Mouse (Mus musculus) MEL (cell line): ENCODE measurements at regions not wholly inside any gene's neighbourhood (a gene's known extent, or its start where the extent isn't known, plus 50 kb on each side); places are given as distances from the start of the nearest gene placed in this dataset.

ENCODE experiments used
- DNase-seq: peaks from one replicate; pipeline ENCODE4 v3.0.0; 2011; ENCODE audit warnings: low read depth, low spot score
- H3K27ac ChIP-seq: 2 replicates; pipeline ENCODE4 v1.5.1; 2012; ENCODE audit warnings: low read depth, mild to moderate bottlenecking, control low read depth, low read length, moderate library complexity; ENCODE audit not compliant: control insufficient read depth
- H3K27me3 ChIP-seq, 2 experiments: fragments of 150-350 bp in 1 of 2; sonication (generic) in 1 of 2; 2 replicates each; pipeline ENCODE4 v1.6.1; 2012; ENCODE audit warnings: low read length in 2 of 2, mild to moderate bottlenecking in 2 of 2, improper control_type of control experiment in 1 of 2, moderate library complexity in 1 of 2; ENCODE audit not compliant: insufficient read depth in 2 of 2, control insufficient read depth in 1 of 2
- H3K36me3 ChIP-seq, 2 experiments: 2 replicates each; pipeline ENCODE4 v1.6.1; 2012 to 2014; ENCODE audit warnings: low read length in 2 of 2, improper control_type of control experiment in 1 of 2, inconsistent platforms in 1 of 2, mild to moderate bottlenecking in 1 of 2; ENCODE audit not compliant: insufficient read depth in 2 of 2, control insufficient read depth in 1 of 2
- H3K4me1 ChIP-seq, 2 experiments: fragments of 150-350 bp in 1 of 2; sonication (generic) in 1 of 2; 2 replicates each; pipeline ENCODE4 v1.6.1; 2012; ENCODE audit warnings: low read length in 2 of 2, improper control_type of control experiment in 1 of 2, mild to moderate bottlenecking in 1 of 2; ENCODE audit not compliant: insufficient read depth in 2 of 2, control insufficient read depth in 1 of 2
- H3K4me3 ChIP-seq, 2 experiments: fragments of 150-350 bp in 1 of 2; sonication (generic) in 1 of 2; 2 replicates each; pipeline ENCODE4 v1.5.1; 2012; ENCODE audit warnings: low read depth in 2 of 2, low read length in 2 of 2, mild to moderate bottlenecking in 2 of 2, moderate library complexity in 2 of 2, control low read depth in 1 of 2, improper control_type of control experiment in 1 of 2; ENCODE audit not compliant: control insufficient read depth in 1 of 2, insufficient read depth in 1 of 2
- H3K79me2 ChIP-seq: 2 replicates; pipeline ENCODE4 v1.6.1; 2012; ENCODE audit warnings: mild to moderate bottlenecking, low read length, moderate library complexity; ENCODE audit not compliant: control insufficient read depth, poor library complexity, insufficient read depth
- H3K9ac ChIP-seq: 2 replicates; pipeline ENCODE4 v1.6.1; 2012; ENCODE audit warnings: low read depth, mild to moderate bottlenecking, control low read depth, low read length, moderate library complexity; ENCODE audit not compliant: control insufficient read depth, poor library complexity, severe bottlenecking
- H3K9me3 ChIP-seq: fragments of 150-350 bp; sonication (generic); replicated peaks from 2 replicates; pipeline ENCODE4 v1.6.1; 2012; ENCODE audit warnings: mild to moderate bottlenecking, low read length, improper control_type of control experiment, moderate library complexity; ENCODE audit not compliant: insufficient read depth
- BHLHE40 ChIP-seq: IDR thresholded peaks from 2 replicates; pipeline ENCODE4 v1.6.1; 2012; ENCODE audit warnings: low read depth, mild to moderate bottlenecking, inconsistent platforms, low read length, improper control_type of control experiment, borderline replicate concordance
- CHD2 ChIP-seq: IDR thresholded peaks from 2 replicates; pipeline ENCODE4 v1.6.1; 2011; ENCODE audit warnings: low read length, improper control_type of control experiment
- E2F4 ChIP-seq: IDR thresholded peaks from 2 replicates; pipeline ENCODE4 v1.6.1; 2011; ENCODE audit warnings: low read depth, low read length, improper control_type of control experiment, borderline replicate concordance
- ELF1 ChIP-seq: IDR thresholded peaks from 2 replicates; pipeline ENCODE4 v1.6.1; 2014; ENCODE audit warnings: low read depth, mild to moderate bottlenecking, inconsistent platforms, low read length, improper control_type of control experiment, moderate library complexity
- EP300 ChIP-seq, 2 experiments: IDR thresholded peaks; 2 replicates each; pipeline ENCODE4 v1.6.1; 2011; ENCODE audit warnings: improper control_type of control experiment in 2 of 2, low read length in 2 of 2, low read depth in 1 of 2, mild to moderate bottlenecking in 1 of 2
- ETS1 ChIP-seq: IDR thresholded peaks from 2 replicates; pipeline ENCODE4 v1.6.1; 2012; ENCODE audit warnings: low read depth, mild to moderate bottlenecking, inconsistent platforms, low read length, improper control_type of control experiment, moderate library complexity
- GATA1 ChIP-seq: IDR thresholded peaks from 2 replicates; pipeline ENCODE4 v1.6.1; 2011; ENCODE audit warnings: low read depth, low read length, improper control_type of control experiment
- HCFC1 ChIP-seq: IDR thresholded peaks from 2 replicates; pipeline ENCODE4 v1.6.1; 2012; ENCODE audit warnings: low read depth, mild to moderate bottlenecking, inconsistent platforms, low read length, improper control_type of control experiment, moderate library complexity
- JUND ChIP-seq: IDR thresholded peaks from 2 replicates; pipeline ENCODE4 v1.6.1; 2011; ENCODE audit warnings: low read depth, mild to moderate bottlenecking, improper control_type of control experiment, low read length
- MAX ChIP-seq: IDR thresholded peaks from 2 replicates; pipeline ENCODE4 v1.6.1; 2011; ENCODE audit warnings: low read length, improper control_type of control experiment
- MAZ ChIP-seq: IDR thresholded peaks from 2 replicates; pipeline ENCODE4 v1.6.1; 2012; ENCODE audit warnings: low read depth, mild to moderate bottlenecking, inconsistent platforms, low read length, improper control_type of control experiment
- MEF2A ChIP-seq: IDR thresholded peaks from 2 replicates; pipeline ENCODE4 v1.6.1; 2014; ENCODE audit warnings: low read depth, mild to moderate bottlenecking, inconsistent platforms, low read length, improper control_type of control experiment; ENCODE audit not compliant: poor library complexity, insufficient replicate concordance, severe bottlenecking; ENCODE audit errors: extremely low read depth
- NELFE ChIP-seq: IDR thresholded peaks from 2 replicates; pipeline ENCODE4 v1.6.1; 2011; ENCODE audit warnings: low read depth, low read length, improper control_type of control experiment
- POLR2A ChIP-seq, 2 experiments: IDR thresholded peaks; 2 replicates each; pipeline ENCODE4 v1.6.1; 2011 to 2012; ENCODE audit warnings: low read length in 2 of 2, mild to moderate bottlenecking in 2 of 2, control low read depth in 1 of 2, improper control_type of control experiment in 1 of 2, low read depth in 1 of 2, moderate library complexity in 1 of 2; ENCODE audit not compliant: control insufficient read depth in 1 of 2, insufficient read depth in 1 of 2, poor library complexity in 1 of 2
- POLR2AphosphoS2 ChIP-seq: IDR thresholded peaks from 2 replicates; pipeline ENCODE4 v1.6.1; 2011; ENCODE audit warnings: low read length, improper control_type of control experiment
- RAD21 ChIP-seq: IDR thresholded peaks from 2 replicates; pipeline ENCODE4 v1.6.1; 2011; ENCODE audit warnings: mild to moderate bottlenecking, low read depth, low read length, improper control_type of control experiment
- RCOR1 ChIP-seq: IDR thresholded peaks from 2 replicates; pipeline ENCODE4 v1.6.1; 2012; ENCODE audit warnings: low read depth, mild to moderate bottlenecking, inconsistent platforms, low read length, improper control_type of control experiment
- SIN3A ChIP-seq: IDR thresholded peaks from 2 replicates; pipeline ENCODE4 v1.6.1; 2012; ENCODE audit warnings: low read length, improper control_type of control experiment, inconsistent platforms
- TAL1 ChIP-seq: IDR thresholded peaks from 2 replicates; pipeline ENCODE4 v1.6.1; 2012; ENCODE audit warnings: mild to moderate bottlenecking, inconsistent platforms, low read length, moderate library complexity, mixed read lengths
- TCF12 ChIP-seq: IDR thresholded peaks from 2 replicates; pipeline ENCODE4 v1.6.1; 2014; ENCODE audit warnings: low read depth, mild to moderate bottlenecking, inconsistent platforms, low read length, improper control_type of control experiment, moderate library complexity
- UBTF ChIP-seq: IDR thresholded peaks from 2 replicates; pipeline ENCODE4 v1.6.1; 2012; ENCODE audit warnings: low read depth, mild to moderate bottlenecking, inconsistent platforms, low read length, improper control_type of control experiment, moderate library complexity, borderline replicate concordance; ENCODE audit not compliant: insufficient read depth
- USF1 ChIP-seq: IDR thresholded peaks from 2 replicates; pipeline ENCODE4 v1.6.1; 2014; ENCODE audit warnings: low read depth, mild to moderate bottlenecking, inconsistent platforms, low read length, improper control_type of control experiment, moderate library complexity
- USF2 ChIP-seq, 2 experiments: IDR thresholded peaks; 2 replicates each; pipeline ENCODE4 v1.6.1; 2011 to 2012; ENCODE audit warnings: improper control_type of control experiment in 2 of 2, low read length in 2 of 2, borderline replicate concordance in 1 of 2, inconsistent platforms in 1 of 2, low read depth in 1 of 2, mild to moderate bottlenecking in 1 of 2; ENCODE audit not compliant: insufficient read depth in 1 of 2
- ZC3H11A ChIP-seq: IDR thresholded peaks from 2 replicates; pipeline ENCODE4 v1.6.1; 2012; ENCODE audit warnings: low read depth, mild to moderate bottlenecking, inconsistent platforms, low read length, improper control_type of control experiment
- ZKSCAN1 ChIP-seq: IDR thresholded peaks from 2 replicates; pipeline ENCODE4 v1.6.1; 2012; ENCODE audit warnings: low read depth, mild to moderate bottlenecking, inconsistent platforms, low read length, improper control_type of control experiment, moderate library complexity

DNA sequence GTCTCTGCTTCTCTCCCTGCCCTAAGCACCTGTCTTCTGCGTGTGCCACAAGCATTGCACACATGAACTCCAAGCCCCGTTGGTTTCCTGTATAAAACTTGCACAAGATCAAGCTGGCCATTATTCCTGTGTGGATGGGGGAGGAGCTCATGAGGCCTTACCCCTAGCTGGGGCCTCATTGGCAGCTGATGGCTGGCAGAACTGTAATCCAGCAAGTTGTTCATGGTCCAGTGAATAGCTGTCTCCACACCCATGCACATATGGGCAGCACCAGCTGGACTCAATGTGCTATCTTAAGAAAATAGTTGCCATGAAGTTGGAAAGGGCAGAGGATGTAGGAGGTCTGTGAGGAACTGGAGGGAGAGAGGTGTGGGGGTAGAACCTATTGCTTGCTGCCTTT is 288.3 kb upstream of the Igfbp3 start:
- no peaks in the 10 kb centered on the region for H3K36me3 ChIP-seq
- no peaks in the 10 kb centered on the region for H3K4me1 ChIP-seq
- H3K79me2 ChIP-seq: no peaks in the 10 kb centered on the region
- no peak overlapping the region for H3K9ac ChIP-seq
- no peaks in the 10 kb centered on the region for H3K9me3 ChIP-seq
- TF ChIP-seq HCFC1: no peak
- TF ChIP-seq MAX: no peak
- no peak for TF ChIP-seq MEF2A
- no peak for TF ChIP-seq TAL1
- TF ChIP-seq GATA1: no peak
- TF ChIP-seq BHLHE40: no peak
- TF ChIP-seq JUND: no peak
- no peak for TF ChIP-seq ZKSCAN1
- no peak for TF ChIP-seq EP300 (IDR thresholded peaks at IDR 0.05; ENCODE audit: low read depth in 1 of 2, low read length in 2 of 2)
- no peak for TF ChIP-seq MAZ
- no peak for TF ChIP-seq ZC3H11A
- no peak for TF ChIP-seq E2F4
- no peak for TF ChIP-seq CHD2
- no peak overlapping the region for H3K4me3 ChIP-seq
- H3K27ac ChIP-seq: no peak overlapping the region
- H3K27me3 ChIP-seq: no peaks in the 10 kb centered on the region
- DNase-seq: no peak

- H3K9ac ChIP-seq: no peak overlapping the region
- H3K4me1 ChIP-seq: no peaks in the 10 kb centered on the region
- DNase-seq: no peak
- no peak overlapping the region for H3K4me3 ChIP-seq
- H3K27me3 ChIP-seq: no peaks in the 10 kb centered on the region
- no peak overlapping the region for H3K27ac ChIP-seq
- 0 out of 2 replicates have a peak, but pooled peaks cover 2% of the 10 kb centered on the region for H3K9me3 ChIP-seq
- TF ChIP-seq MAZ (no peak), SIN3A (no peak), CHD2 (no peak), RAD21 (no peak), ZC3H11A (no peak), USF1 (no peak), TAL1 (no peak), POLR2A (IDR thresholded peaks at IDR 0.05; ENCODE audit: control insufficient read depth in 1 of 2, insufficient read depth in 1 of 2, low read depth in 1 of 2, low read length in 2 of 2, poor library complexity in 1 of 2) (no peak), ETS1 (no peak), JUND (no peak), POLR2AphosphoS2 (no peak), UBTF (no peak), ELF1 (no peak), NELFE (no peak), TCF12 (no peak), RCOR1 (no peak), USF2 (IDR thresholded peaks at IDR 0.05; ENCODE audit: borderline replicate concordance in 1 of 2, insufficient read depth in 1 of 2, low read depth in 1 of 2, low read length in 2 of 2) (no peak), MEF2A (no peak)
- H3K79me2 ChIP-seq: no peaks in the 10 kb centered on the region
- H3K36me3 ChIP-seq: no peaks in the 10 kb centered on the region
These were observed 284.1 kb upstream of the Igfbp3 start for GRCm38 (mm10) chr11:7497803-7498202.
